Mouse (Mus musculus): Measurements from ENCODE around the gene Tnf. TPM values are rescaled to one million over a fixed set of nuclear protein-coding genes. Genes with fewer than 3 reads are reported as not detected.

Tnf gene
- polyA plus RNA-seq, 1 experiment, result 7.4 TPM

DNA sequence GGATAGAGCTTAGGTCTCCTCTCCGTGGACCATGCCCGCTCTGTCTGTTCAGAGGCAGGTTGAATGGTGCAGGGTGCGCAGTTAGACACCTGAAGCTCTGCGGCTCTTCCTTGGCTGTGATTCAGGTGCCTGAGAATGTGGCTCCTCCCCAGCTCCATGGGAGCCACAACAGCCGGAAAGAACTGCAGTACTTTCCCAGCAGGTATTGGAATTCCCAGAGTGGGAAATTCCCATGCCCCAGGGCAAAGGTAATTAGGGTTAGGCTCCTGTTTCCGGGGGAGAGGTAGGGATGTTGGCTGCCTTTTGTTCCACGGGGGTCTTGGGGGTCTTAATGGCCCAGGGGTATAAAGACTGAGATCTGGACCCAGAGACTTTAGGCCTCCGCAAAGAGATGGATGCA is 2.9 kb downstream of the Tnf start:
- Histone ChIP-seq H3K4me1 (ENCODE audit: control insufficient read depth, insufficient read depth, low read length) (peaks cover 2% of the 10 kb centered on the region; the same call in 1 of the 2 replicates), H3K4me3 (replicated peaks; ENCODE audit: control insufficient read depth, low read depth, low read length) (no peak overlapping the region), H3K27ac (ENCODE audit: control insufficient read depth, insufficient read depth, low read depth, low read length, poor library complexity) (no peak overlapping the region)
- WGBS, result 84% methylated on average over 8 of the region's 8 CpGs
- TF ChIP-seq POLR2A (IDR thresholded peaks at IDR 0.05; ENCODE audit: borderline replicate concordance, control insufficient read depth, low read depth, low read length), result no peak
- TF ChIP-seq CTCF (IDR thresholded peaks at IDR 0.05; ENCODE audit: control insufficient read depth, insufficient read depth, low read length), result no peak

DNA sequence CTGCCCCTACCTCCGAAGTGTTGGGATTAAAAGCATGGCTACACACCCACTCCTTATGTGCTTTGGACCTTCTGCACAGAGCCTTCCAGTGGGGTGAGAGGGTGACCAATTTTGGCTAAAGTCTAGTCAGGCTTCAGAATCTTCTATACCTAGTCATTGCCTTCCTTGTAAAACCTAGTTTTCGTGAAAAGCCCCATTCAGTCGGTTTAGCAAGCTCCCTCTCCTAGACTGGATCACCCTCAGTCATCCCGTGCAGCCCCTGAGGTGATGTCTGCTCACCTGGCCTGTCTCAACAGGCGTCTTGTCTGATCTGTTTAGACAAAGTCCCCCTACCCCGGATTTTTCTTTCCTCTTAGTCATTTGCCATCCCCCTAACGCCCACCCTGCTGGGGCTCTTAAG is 3.8 kb downstream of the Tnf start:
- Histone ChIP-seq H3K27ac (ENCODE audit: control insufficient read depth, insufficient read depth, low read depth, low read length, poor library complexity) (no peak overlapping the region), H3K4me1 (ENCODE audit: control insufficient read depth, insufficient read depth, low read length) (peaks cover 4% of the 10 kb centered on the region; the same call in 1 of the 2 replicates), H3K4me3 (replicated peaks; ENCODE audit: control insufficient read depth, low read depth, low read length) (no peak overlapping the region)
- no peak for TF ChIP-seq CTCF (IDR thresholded peaks at IDR 0.05; ENCODE audit: control insufficient read depth, insufficient read depth, low read length)
- no peak for TF ChIP-seq POLR2A (IDR thresholded peaks at IDR 0.05; ENCODE audit: borderline replicate concordance, control insufficient read depth, low read depth, low read length)
- 72% methylated on average over 7 of the region's 7 CpGs for WGBS

DNA sequence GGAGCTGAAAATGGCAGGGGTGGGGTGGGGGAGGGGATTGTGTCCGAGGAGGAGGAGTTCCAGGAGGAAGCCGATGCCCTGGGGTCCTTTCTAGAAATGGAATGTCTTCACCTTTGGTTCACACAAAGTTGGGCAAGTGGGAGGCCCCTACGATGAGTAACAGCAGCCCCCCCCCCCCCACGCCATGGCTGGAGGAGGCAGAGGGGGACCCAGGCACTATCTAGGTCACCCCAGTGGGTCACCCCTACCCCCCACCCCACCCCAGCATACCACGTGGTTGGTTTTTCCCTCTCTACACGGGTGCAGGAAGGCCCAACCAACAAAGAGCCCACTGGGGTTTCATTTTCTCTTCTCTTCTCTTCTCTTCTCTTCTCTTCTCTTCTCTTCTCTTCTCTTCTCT is 4.7 kb downstream of the Tnf start:
- WGBS, result 8% methylated on average over 6 of the region's 6 CpGs
- TF ChIP-seq CTCF (IDR thresholded peaks at IDR 0.05; ENCODE audit: control insufficient read depth, insufficient read depth, low read length) (no peak), POLR2A (IDR thresholded peaks at IDR 0.05; ENCODE audit: borderline replicate concordance, control insufficient read depth, low read depth, low read length) (no peak)
- H3K4me1 ChIP-seq (ENCODE audit: control insufficient read depth, insufficient read depth, low read length), result peaks cover 6% of the 10 kb centered on the region; the same call in 1 of the 2 replicates
- no peak overlapping the region for H3K27ac ChIP-seq (ENCODE audit: control insufficient read depth, insufficient read depth, low read depth, low read length, poor library complexity)
- no peak overlapping the region for H3K4me3 ChIP-seq (replicated peaks; ENCODE audit: control insufficient read depth, low read depth, low read length)

DNA sequence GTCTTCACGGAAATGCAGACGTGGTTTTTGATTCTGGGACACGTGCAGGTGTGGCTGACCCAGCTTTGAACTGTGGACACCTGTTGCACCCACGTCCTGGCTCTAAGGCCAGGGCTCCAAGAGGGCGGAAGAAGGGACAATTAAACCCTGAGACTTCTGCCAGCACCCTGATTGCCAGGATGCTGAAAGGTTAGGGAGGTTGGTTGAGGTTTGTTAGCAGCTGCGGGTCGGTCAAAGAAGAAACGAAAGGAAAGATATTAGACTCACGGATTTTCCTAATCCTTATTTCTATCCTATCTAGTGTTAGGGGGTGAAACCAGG is 5.5 kb downstream of the Tnf start:
- peak overlapping the region; percentile 90; the same call in 1 of the 2 replicates for H3K27ac ChIP-seq (ENCODE audit: control insufficient read depth, insufficient read depth, low read depth, low read length, poor library complexity)
- H3K4me3 ChIP-seq (replicated peaks; ENCODE audit: control insufficient read depth, low read depth, low read length), result peak overlapping the region; percentile 62
- peaks cover 8% of the 10 kb centered on the region; the same call in 1 of the 2 replicates for H3K4me1 ChIP-seq (ENCODE audit: control insufficient read depth, insufficient read depth, low read length)
- 25% methylated on average over 9 of the region's 9 CpGs for WGBS
- TF ChIP-seq CTCF (IDR thresholded peaks at IDR 0.05; ENCODE audit: control insufficient read depth, insufficient read depth, low read length), result no peak
- no peak for TF ChIP-seq POLR2A (IDR thresholded peaks at IDR 0.05; ENCODE audit: borderline replicate concordance, control insufficient read depth, low read depth, low read length)

DNA sequence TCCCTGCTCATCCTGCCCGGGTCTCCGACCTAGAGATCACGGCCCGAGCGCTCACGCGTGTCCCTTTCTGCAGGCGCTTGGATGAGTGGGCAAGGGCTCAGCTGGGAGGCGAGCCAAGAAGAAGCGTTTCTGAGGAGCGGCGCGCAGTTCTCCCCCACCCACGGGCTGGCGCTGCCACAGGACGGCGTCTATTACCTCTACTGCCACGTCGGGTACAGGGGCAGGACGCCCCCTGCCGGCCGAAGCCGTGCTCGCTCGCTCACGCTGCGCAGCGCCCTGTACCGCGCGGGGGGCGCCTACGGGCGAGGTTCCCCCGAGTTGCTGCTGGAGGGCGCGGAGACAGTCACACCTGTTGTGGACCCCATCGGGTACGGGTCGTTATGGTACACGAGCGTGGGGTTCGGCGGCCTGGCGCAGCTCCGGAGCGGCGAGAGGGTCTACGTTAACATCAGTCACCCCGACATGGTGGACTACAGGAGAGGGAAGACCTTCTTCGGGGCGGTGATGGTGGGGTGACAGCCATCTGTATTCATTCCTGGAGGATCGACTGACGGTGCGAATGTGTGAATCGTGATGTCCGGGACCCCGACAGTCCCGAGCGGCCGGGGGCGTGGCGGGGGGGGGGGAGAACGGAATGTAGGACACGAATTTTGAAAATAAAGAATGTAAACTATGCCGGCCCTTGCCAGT is 6.0 kb downstream of the Tnf start:
- Histone ChIP-seq H3K4me1 (ENCODE audit: control insufficient read depth, insufficient read depth, low read length) (peaks cover 9% of the 10 kb centered on the region; the same call in 1 of the 2 replicates), H3K4me3 (replicated peaks; ENCODE audit: control insufficient read depth, low read depth, low read length) (peak overlapping the region; percentile 62), H3K27ac (ENCODE audit: control insufficient read depth, insufficient read depth, low read depth, low read length, poor library complexity) (peak overlapping the region; percentile 90)
- WGBS, result 1% methylated on average over 66 of the region's 66 CpGs
- TF ChIP-seq CTCF (IDR thresholded peaks at IDR 0.05; ENCODE audit: control insufficient read depth, insufficient read depth, low read length) (peak; percentile 93), POLR2A (IDR thresholded peaks at IDR 0.05; ENCODE audit: borderline replicate concordance, control insufficient read depth, low read depth, low read length) (peak; percentile 67; the same call in 1 of the 2 replicates)

DNA sequence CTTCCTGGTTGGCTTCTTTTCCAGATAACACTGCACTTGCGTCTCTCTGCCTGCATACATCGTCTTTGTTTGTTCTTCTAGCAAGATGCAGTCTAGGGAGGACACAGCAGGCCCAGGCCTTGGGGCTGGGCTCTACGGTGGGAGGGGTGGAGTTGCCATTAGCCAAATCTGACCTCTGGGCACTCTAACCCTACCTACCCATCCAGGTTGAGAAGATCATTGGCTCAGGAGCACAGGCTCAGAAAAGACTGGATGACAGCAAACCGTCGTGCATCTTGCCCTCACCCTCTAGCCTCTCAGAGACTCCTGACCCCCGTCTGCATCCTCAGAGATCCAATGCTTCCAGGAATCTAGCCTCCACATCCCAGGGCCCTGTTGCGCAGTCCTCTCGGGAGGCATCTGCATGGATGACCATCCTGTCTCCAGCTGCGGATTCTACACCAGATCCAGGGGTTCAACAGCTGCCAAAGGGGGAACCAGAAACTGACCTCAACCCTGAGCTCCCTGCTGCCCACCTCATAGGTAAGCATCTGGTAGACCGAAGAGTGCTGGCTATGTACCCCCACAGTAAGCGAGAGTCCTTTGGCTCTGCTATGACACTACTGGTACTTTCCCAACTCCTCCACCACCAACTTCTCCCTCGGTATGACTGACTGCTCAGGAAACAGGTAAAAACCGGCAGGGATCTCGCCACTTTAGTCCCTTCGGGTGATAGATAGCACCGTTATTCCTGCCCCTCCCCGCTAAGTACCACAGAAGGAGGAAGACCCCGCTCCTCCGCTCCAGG is 6.8 kb downstream of the Tnf start:
- Histone ChIP-seq H3K4me1 (ENCODE audit: control insufficient read depth, insufficient read depth, low read length) (peaks cover 13% of the 10 kb centered on the region; the same call in 1 of the 2 replicates), H3K4me3 (replicated peaks; ENCODE audit: control insufficient read depth, low read depth, low read length) (peak overlapping the region; percentile 62), H3K27ac (ENCODE audit: control insufficient read depth, insufficient read depth, low read depth, low read length, poor library complexity) (peak overlapping the region; percentile 90)
- WGBS, result 20% methylated on average over 19 of the region's 19 CpGs
- TF ChIP-seq CTCF (IDR thresholded peaks at IDR 0.05; ENCODE audit: control insufficient read depth, insufficient read depth, low read length) (no peak), POLR2A (IDR thresholded peaks at IDR 0.05; ENCODE audit: borderline replicate concordance, control insufficient read depth, low read depth, low read length) (0 out of 2 replicates have a peak, but pooled peaks have one; percentile 1)

DNA sequence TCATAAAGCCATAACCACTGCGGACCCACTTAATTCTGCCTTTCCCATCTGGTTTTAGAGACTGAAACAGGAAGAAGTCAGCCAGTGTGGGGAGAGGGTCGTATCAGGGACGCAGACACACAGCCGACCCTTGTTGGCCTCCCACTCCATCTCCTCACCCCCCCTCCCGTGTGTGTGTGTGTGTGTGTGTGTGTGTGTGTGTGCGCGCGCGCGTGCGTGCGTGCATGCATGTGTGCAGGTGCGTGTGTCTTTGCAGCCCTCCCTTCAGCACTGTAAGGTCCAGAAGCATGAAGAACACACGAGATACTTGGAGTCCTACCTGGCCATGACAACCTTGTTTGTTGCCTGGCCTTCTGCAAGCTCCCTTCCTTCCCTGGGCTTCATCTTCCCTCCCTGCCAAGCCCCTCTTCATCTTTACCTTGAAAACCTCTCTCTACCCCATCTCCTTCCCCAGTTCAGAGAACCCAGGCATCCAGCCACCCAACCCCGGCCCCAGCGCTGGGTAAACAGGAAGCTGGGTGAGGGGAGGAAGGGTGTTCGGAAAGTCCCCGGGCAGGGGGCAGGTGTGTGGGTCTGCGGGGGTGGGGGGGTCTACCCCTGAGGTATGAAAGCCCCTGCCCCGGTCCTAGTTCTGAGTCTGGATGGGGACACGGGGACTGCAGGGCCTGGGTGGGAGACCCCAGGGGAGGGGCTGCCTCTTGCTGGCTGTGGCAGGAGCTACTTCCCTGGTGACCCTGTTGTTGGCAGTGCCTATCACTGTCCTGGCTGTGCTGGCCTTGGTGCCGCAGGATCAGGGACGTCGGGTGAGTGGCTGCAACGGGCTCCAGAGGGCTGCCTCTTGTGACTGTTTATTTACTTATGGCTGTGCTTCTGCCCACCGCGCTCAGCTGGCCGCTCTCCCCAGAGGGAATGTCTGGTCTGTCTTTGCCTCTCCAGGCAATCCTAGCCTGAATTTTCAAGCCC is 7.6 kb downstream of the Tnf start, which contains the start of gene Ltb:
TSS of gene Ltb (plus strand) at position 559 of the 963 bp plus-strand sequence.
- H3K4me3 ChIP-seq (replicated peaks; ENCODE audit: control insufficient read depth, low read depth, low read length), result peak within 1 kb of the TSS; percentile 73
- WGBS, result 8% methylated on average over 28 of the region's 28 CpGs
- TF ChIP-seq CTCF (IDR thresholded peaks at IDR 0.05; ENCODE audit: control insufficient read depth, insufficient read depth, low read length) (no peak), POLR2A (IDR thresholded peaks at IDR 0.05; ENCODE audit: borderline replicate concordance, control insufficient read depth, low read depth, low read length) (peak; percentile 48; the same call in 1 of the 2 replicates)
- peaks cover 13% of the 10 kb centered on the region; the same call in 1 of the 2 replicates for H3K4me1 ChIP-seq (ENCODE audit: control insufficient read depth, insufficient read depth, low read length)
- peak within 1 kb of the TSS; percentile 90 for H3K27ac ChIP-seq (ENCODE audit: control insufficient read depth, insufficient read depth, low read depth, low read length, poor library complexity)
